Comparison of ENCODE assay signal across 15 mouse cellular contexts in genomic region chr4:144951859-144952258, GRCm38 (mm10). TPM values are rescaled to one million over a fixed set of nuclear protein-coding genes. Genes with fewer than 3 reads are reported as not detected.
DNase-seq lines count a peak whose midpoint lies in the region; ATAC-seq and TF ChIP-seq lines count a peak whose summit lies in the region.
"Had no signal": no experiment of that assay in that cellular context is flagged by ENCODE, and none has a peak within 500 bp of the region (broad histone marks: within the 10 kb centered on the region; RNA-seq: fewer than 3 reads in every experiment).

No protein-coding gene starts in this region.

- DNase-seq in forebrain, embryonic 14.5 days (ENCODE audit: low spot score) = peak; percentile 53
- peak; percentile 12 to 37 for DNase-seq in layer of hippocampus, adult 18-20 months (ENCODE audit: low spot score in 2 of 2)
- no peak for DNase-seq in layer of hippocampus, adult 8-10 months (ENCODE audit: low spot score in 2 of 2)
- DNase-seq in Muller cell, postnatal 12 days (ENCODE audit: inconsistent ontology term) = peak; percentile 83
- DNase-seq: adrenal gland, postnatal 36 days; cerebellum, adult 11-12 months; embryo, embryonic 11 days; left cerebral cortex, postnatal 4 days had no signal

- H3K27me3 ChIP-seq in forebrain, embryonic 14.5 days (replicated peaks; ENCODE audit: control insufficient read depth, insufficient read depth, low read length) = no peaks in the 10 kb centered on the region
- H3K27me3 ChIP-seq in forebrain, embryonic 13.5 days = no peaks in the 10 kb centered on the region
- H3K27me3 ChIP-seq in heart, embryonic 16.5 days (ENCODE audit: control insufficient read depth, insufficient read depth, low read length) = no peaks in the 10 kb centered on the region
- H3K27me3 ChIP-seq in intestine, postnatal 0 days (replicated peaks; ENCODE audit: control insufficient read depth, insufficient read depth, low read length) = no peaks in the 10 kb centered on the region

- H3K9ac ChIP-seq in forebrain, embryonic 14.5 days (ENCODE audit: low read length) = no peak overlapping the region
- H3K9ac ChIP-seq in forebrain, embryonic 13.5 days = no peak overlapping the region
- no peak overlapping the region for H3K9ac ChIP-seq in heart, embryonic 16.5 days (ENCODE audit: low read length)
- H3K9ac ChIP-seq in intestine, postnatal 0 days (ENCODE audit: low read depth, low read length) = no peak overlapping the region
- H3K9ac ChIP-seq: liver, embryonic 14.5 days had no signal

- 79% methylated on average over 7 of the region's 7 CpGs for WGBS in forebrain, embryonic 14.5 days
- WGBS in forebrain, embryonic 13.5 days = 86% methylated on average over 7 of the region's 7 CpGs
- WGBS in heart, embryonic 16.5 days = 36% methylated on average over 7 of the region's 7 CpGs
- 74% methylated on average over 7 of the region's 7 CpGs for WGBS in intestine, postnatal 0 days

- no peak for TF ChIP-seq CTCF in intestine, postnatal 0 days (IDR thresholded peaks at IDR 0.05; ENCODE audit: low read depth)

- no peak overlapping the region for H3K4me2 ChIP-seq in forebrain, embryonic 14.5 days (ENCODE audit: low read length)
- no peak overlapping the region for H3K4me2 ChIP-seq in forebrain, embryonic 13.5 days
- no peak overlapping the region for H3K4me2 ChIP-seq in heart, embryonic 16.5 days (ENCODE audit: low read depth, low read length)
- H3K4me2 ChIP-seq in intestine, postnatal 0 days (replicated peaks; ENCODE audit: low read depth) = no peak overlapping the region

- no peak overlapping the region for H3K27ac ChIP-seq in forebrain, embryonic 14.5 days (ENCODE audit: low read depth, low read length)
- H3K27ac ChIP-seq in forebrain, embryonic 13.5 days = no peak overlapping the region
- peak overlapping the region; percentile 32; the same call in 1 of the 2 replicates for H3K27ac ChIP-seq in heart, embryonic 16.5 days (ENCODE audit: low read length)
- H3K27ac ChIP-seq in intestine, postnatal 0 days (ENCODE audit: low read depth, low read length) = no peak overlapping the region
- H3K27ac ChIP-seq: liver, embryonic 14.5 days had no signal

- H3K9me3 ChIP-seq in forebrain, embryonic 14.5 days (replicated peaks; ENCODE audit: control insufficient read depth, low read length) = no peaks in the 10 kb centered on the region
- H3K9me3 ChIP-seq in forebrain, embryonic 13.5 days (replicated peaks) = no peaks in the 10 kb centered on the region
- no peaks in the 10 kb centered on the region for H3K9me3 ChIP-seq in heart, embryonic 16.5 days (replicated peaks; ENCODE audit: control insufficient read depth, low read length)
- no peaks in the 10 kb centered on the region for H3K9me3 ChIP-seq in intestine, postnatal 0 days (ENCODE audit: control insufficient read depth)

- 0 out of 2 replicates have a peak, but pooled peaks cover 2% of the 10 kb centered on the region for H3K4me1 ChIP-seq in forebrain, embryonic 14.5 days (ENCODE audit: control insufficient read depth, insufficient read depth, low read length)
- no peaks in the 10 kb centered on the region for H3K4me1 ChIP-seq in forebrain, embryonic 13.5 days
- H3K4me1 ChIP-seq in heart, embryonic 16.5 days (ENCODE audit: control insufficient read depth, insufficient read depth, low read length) = peaks cover 33% of the 10 kb centered on the region
- peaks cover 17% of the 10 kb centered on the region; the same call in 1 of the 2 replicates for H3K4me1 ChIP-seq in intestine, postnatal 0 days (replicated peaks; ENCODE audit: control insufficient read depth, insufficient read depth, low read length)

- no peak overlapping the region for H3K4me3 ChIP-seq in forebrain, embryonic 14.5 days (ENCODE audit: low read depth, low read length)
- no peak overlapping the region for H3K4me3 ChIP-seq in forebrain, embryonic 13.5 days
- no peak overlapping the region for H3K4me3 ChIP-seq in heart, embryonic 16.5 days (ENCODE audit: low read length)
- H3K4me3 ChIP-seq in intestine, postnatal 0 days (ENCODE audit: low read depth, low read length) = no peak overlapping the region
- H3K4me3 ChIP-seq: erythroblast, embryonic 14.5 days had no signal

- no peak for ATAC-seq in forebrain, embryonic 14.5 days
- no peak for ATAC-seq in forebrain, embryonic 13.5 days
- ATAC-seq in heart, embryonic 16.5 days (replicated peaks; ENCODE audit: extremely low read depth, insufficient read depth, low FRiP score) = no peak
- no peak for ATAC-seq in intestine, postnatal 0 days
- no peak for ATAC-seq in activated CD4-positive, CD25-positive, alpha-beta regulatory T cell, adult 4 months
- ATAC-seq: hindbrain, embryonic 16.5 days had no signal

- H3K36me3 ChIP-seq in forebrain, embryonic 14.5 days (ENCODE audit: control insufficient read depth, insufficient read depth, low read length) = no peaks in the 10 kb centered on the region
- no peaks in the 10 kb centered on the region for H3K36me3 ChIP-seq in forebrain, embryonic 13.5 days (ENCODE audit: poor library complexity, severe bottlenecking)
- no peaks in the 10 kb centered on the region for H3K36me3 ChIP-seq in heart, embryonic 16.5 days (ENCODE audit: control insufficient read depth, insufficient read depth)
- H3K36me3 ChIP-seq in intestine, postnatal 0 days (ENCODE audit: control insufficient read depth, insufficient read depth) = no peaks in the 10 kb centered on the region; the same call in 1 of the 2 replicates

RNA-seq across cellular contexts. Expression of gene Dhrs3, which starts 59.2 kb away (rescaled TPM):
- 16.1 and 25.8 TPM in 2 replicates for polyA plus RNA-seq in forebrain, embryonic 14.5 days (2014; fragmentation: Nextera tagmentation; extraction: Ambion mirVana)
- 5.9 and 6.8 TPM in 2 replicates for polyA plus RNA-seq in forebrain, embryonic 13.5 days (2015; fragmentation: Nextera tagmentation; extraction: Ambion mirVana)
- total RNA-seq in layer of hippocampus, adult 18-20 months (2021) = 10 to 100 TPM; 33.7 to 35.6 TPM
- total RNA-seq in layer of hippocampus, adult 8-10 months (2022) = 10 to 100 TPM; 28.7 to 41.1 (median 35.0) TPM
- 36.8 and 37.0 TPM in 2 replicates for polyA plus RNA-seq in heart, embryonic 16.5 days (2015; fragmentation: Nextera tagmentation; extraction: Ambion mirVana)
- 93.0 and 100 TPM in 2 replicates for polyA plus RNA-seq in intestine, postnatal 0 days (2015; fragmentation: Nextera tagmentation; extraction: Ambion mirVana)
- polyA plus RNA-seq in activated CD4-positive, CD25-positive, alpha-beta regulatory T cell, adult 4 months (2017; shearing (Covaris generic)) = 10 to 100 TPM; 46.8 to 47.3 TPM

Comparison
In these comparisons a context has a peak if more than half of its experiments do, and no peak if none do; other contexts are left out.
1. DNase-seq: peak in forebrain, embryonic 14.5 days (single experiment), layer of hippocampus, adult 18-20 months (2 of 2) and Muller cell, postnatal 12 days (single experiment); none in layer of hippocampus, adult 8-10 months (0 of 2).